In the genomic region with DNA sequence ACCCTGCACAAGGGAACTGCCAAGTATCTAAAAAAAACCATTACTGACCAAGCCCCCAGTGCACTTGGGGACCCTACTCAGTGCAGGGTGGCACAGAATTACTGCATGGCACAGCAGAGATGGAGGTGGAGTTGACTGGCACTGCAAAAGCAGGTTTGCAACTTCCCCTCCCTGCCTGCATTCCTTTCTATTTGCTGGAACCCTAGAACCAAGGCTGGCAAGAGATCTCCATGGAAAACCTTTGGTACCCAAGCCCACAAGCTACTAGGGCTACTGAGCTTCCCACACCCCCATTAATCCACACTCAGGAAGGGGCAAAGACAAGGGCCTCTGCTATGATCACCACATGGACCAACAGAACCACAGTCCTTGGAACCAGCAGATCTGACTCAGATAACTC, we compare ENCODE assay signal across 1 mouse cellular context. TPM values are rescaled to one million over a fixed set of nuclear protein-coding genes. Genes with fewer than 3 reads are reported as not detected.
"Had no signal": no experiment of that assay in that cellular context is flagged by ENCODE, and none has a peak within 500 bp of the region (broad histone marks: within the 10 kb centered on the region; RNA-seq: fewer than 3 reads in every experiment).

No protein-coding gene starts in this region.

RNA-seq across cellular contexts. Expression of gene Gm14399, which starts 1.2 kb away (rescaled TPM):
- polyA plus RNA-seq: erythroblast, embryonic 14.5 days had no signal

RNA-seq across cellular contexts. Expression of gene Gm14443, which starts 35.0 kb away (rescaled TPM):
- polyA plus RNA-seq: erythroblast, embryonic 14.5 days had no signal
